Comparison of ENCODE assay signal across 11 mouse cellular contexts in the genomic region with DNA sequence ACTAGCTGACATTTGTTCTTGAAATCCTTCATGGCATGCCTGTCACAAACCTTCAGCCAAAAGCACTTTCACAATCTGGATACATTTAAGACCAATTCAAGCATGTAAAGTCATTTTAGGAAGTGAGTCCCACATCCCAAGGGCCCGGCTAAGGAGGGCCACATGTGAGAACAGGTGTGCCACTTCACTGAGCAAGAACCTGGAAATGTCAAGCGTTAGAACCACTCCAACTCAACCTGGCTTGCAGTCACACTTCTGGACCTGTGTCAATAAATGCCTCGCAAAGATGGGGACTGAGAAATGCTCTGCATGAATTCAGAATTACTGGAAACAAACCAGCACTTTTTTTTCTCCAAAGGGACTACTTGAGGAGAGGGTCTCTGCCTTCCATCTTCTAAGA. TPM values are rescaled to one million over a fixed set of nuclear protein-coding genes. Genes with fewer than 3 reads are reported as not detected.
DNase-seq lines count a peak whose midpoint lies in the region; ATAC-seq and TF ChIP-seq lines count a peak whose summit lies in the region.
"Had no signal": no experiment of that assay in that cellular context is flagged by ENCODE, and none has a peak within 500 bp of the region (broad histone marks: within the 10 kb centered on the region; RNA-seq: fewer than 3 reads in every experiment).

No protein-coding gene starts in this region.

- peak overlapping the region; percentile 47 for H3K9ac ChIP-seq in heart, embryonic 13.5 days
- H3K9ac ChIP-seq: hindbrain, embryonic 15.5 days; midbrain, embryonic 15.5 days had no signal

- peak overlapping the region; percentile 99 for H3K27ac ChIP-seq in heart, embryonic 13.5 days (replicated peaks)
- H3K27ac ChIP-seq: midbrain, embryonic 15.5 days had no signal

- TF ChIP-seq POLR2A in lung, adult 2 months (IDR thresholded peaks at IDR 0.05; ENCODE audit: borderline replicate concordance, extremely low read depth, low read depth, low read length), result no peak

- ATAC-seq in heart, embryonic 13.5 days (ENCODE audit: extremely low read depth, insufficient number of reproducible peaks, low FRiP score, low TSS enrichment), result no peak
- no peak for ATAC-seq in granulocyte monocyte progenitor cell, adult 5-6 weeks (replicated peaks; ENCODE audit: poor library complexity, severe bottlenecking)
- ATAC-seq: midbrain, embryonic 15.5 days had no signal

- peaks cover 7% of the 10 kb centered on the region for H3K36me3 ChIP-seq in heart, embryonic 13.5 days
- H3K36me3 ChIP-seq: hindbrain, embryonic 15.5 days; midbrain, embryonic 15.5 days had no signal

- H3K4me2 ChIP-seq in heart, embryonic 13.5 days, result peak overlapping the region; percentile 79
- H3K4me2 ChIP-seq: midbrain, embryonic 15.5 days had no signal

- H3K9me3 ChIP-seq in heart, embryonic 13.5 days, result no peaks in the 10 kb centered on the region
- H3K9me3 ChIP-seq: hindbrain, embryonic 15.5 days; midbrain, embryonic 15.5 days had no signal

- no peak for TF ChIP-seq CTCF in lung, adult 2 months (IDR thresholded peaks at IDR 0.05; ENCODE audit: insufficient read depth, low read length)

- intact Hi-C loops in left cerebral cortex, postnatal 10 days (cut with DNase I), result no loop called here

- 51% methylated on average over 3 of the region's 3 CpGs for WGBS in heart, embryonic 13.5 days
- 33% methylated on average over 3 of the region's 3 CpGs for WGBS in lung, adult 2 months

- H3K4me1 ChIP-seq in heart, embryonic 13.5 days, result peaks cover 42% of the 10 kb centered on the region
- peaks cover 4% of the 10 kb centered on the region; the same call in 1 of the 2 replicates for H3K4me1 ChIP-seq in lung, adult 2 months (ENCODE audit: control insufficient read depth, insufficient read depth, low read length)

- no peak for DNase-seq in heart, adult 18-20 months
- DNase-seq in adipocyte (ENCODE audit: low spot score), result peak; percentile 42
- peak; percentile 17 for DNase-seq in gonadal fat pad, adult 2 months (ENCODE audit: low read depth)
- peak; percentile 48 for DNase-seq in lung, adult 2 months
- DNase-seq in left cerebral cortex, postnatal 10 days (ENCODE audit: extremely low spot score in 1 of 2, low spot score in 2 of 2), result no peak
- DNase-seq in right cerebral cortex, postnatal 25 days, result no peak
- DNase-seq: cerebellum, adult 11-12 months had no signal

- no peaks in the 10 kb centered on the region for H3K27me3 ChIP-seq in heart, embryonic 13.5 days (replicated peaks)
- H3K27me3 ChIP-seq: hindbrain, embryonic 15.5 days; midbrain, embryonic 15.5 days had no signal

- H3K4me3 ChIP-seq in heart, embryonic 13.5 days, result peak overlapping the region; percentile 63
- H3K4me3 ChIP-seq in lung, adult 2 months (replicated peaks; ENCODE audit: extremely low read depth, low read depth, low read length), result no peak overlapping the region
- H3K4me3 ChIP-seq: hindbrain, embryonic 15.5 days; midbrain, embryonic 15.5 days had no signal

RNA-seq across cellular contexts. Expression of gene Cavin2, which starts 0.7 kb away (rescaled TPM):
- polyA plus RNA-seq in heart, embryonic 13.5 days (2015; fragmentation: Nextera tagmentation; extraction: Ambion mirVana), result 138 and 153 TPM in 2 replicates
- 100 to 1,000 TPM; 107 to 112 TPM for total RNA-seq in heart, adult 18-20 months (2021)
- polyA plus RNA-seq in gonadal fat pad, adult 2 months (2012; rRNA removed), result 109 and 162 TPM in 2 replicates
- polyA plus RNA-seq in lung, adult 2 months (2012; rRNA removed), result 256 and 286 TPM in 2 replicates
- total RNA-seq in granulocyte monocyte progenitor cell, adult 5-6 weeks (2014; fragmentation: Nextera tagmentation), result not detected in 2 replicates
- 1.6 and 2.2 TPM in 2 replicates for total RNA-seq in granulocyte monocyte progenitor cell, adult 5-6 weeks (2017)
- total RNA-seq in left cerebral cortex, postnatal 10 days (2021), result 1 to 10 TPM; 5.8 to 7.8 TPM

Comparison
In these comparisons a context has a peak if more than half of its experiments do, and no peak if none do; other contexts are left out.
1. DNase-seq: peak in adipocyte (single experiment), gonadal fat pad, adult 2 months (single experiment) and lung, adult 2 months (single experiment); none in heart, adult 18-20 months (0 of 2), left cerebral cortex, postnatal 10 days (0 of 2) and right cerebral cortex, postnatal 25 days (single experiment).
2. RNA of gene Cavin2, which starts 0.7 kb away (total RNA-seq): 107 to 112 TPM in heart, adult 18-20 months; 5.8 to 7.8 TPM in left cerebral cortex, postnatal 10 days and 1.6 to 2.2 TPM in granulocyte monocyte progenitor cell, adult 5-6 weeks; every median in the first group is over 10 times any median in the second.